Mouse (Mus musculus): ENCODE measurements around the gene Trib2. TPM values are rescaled to one million over a fixed set of nuclear protein-coding genes. Genes with fewer than 3 reads are reported as not detected.

Gene Trib2
- polyA plus RNA-seq, 1 experiment from 2014 or later, result 136 TPM

DNA sequence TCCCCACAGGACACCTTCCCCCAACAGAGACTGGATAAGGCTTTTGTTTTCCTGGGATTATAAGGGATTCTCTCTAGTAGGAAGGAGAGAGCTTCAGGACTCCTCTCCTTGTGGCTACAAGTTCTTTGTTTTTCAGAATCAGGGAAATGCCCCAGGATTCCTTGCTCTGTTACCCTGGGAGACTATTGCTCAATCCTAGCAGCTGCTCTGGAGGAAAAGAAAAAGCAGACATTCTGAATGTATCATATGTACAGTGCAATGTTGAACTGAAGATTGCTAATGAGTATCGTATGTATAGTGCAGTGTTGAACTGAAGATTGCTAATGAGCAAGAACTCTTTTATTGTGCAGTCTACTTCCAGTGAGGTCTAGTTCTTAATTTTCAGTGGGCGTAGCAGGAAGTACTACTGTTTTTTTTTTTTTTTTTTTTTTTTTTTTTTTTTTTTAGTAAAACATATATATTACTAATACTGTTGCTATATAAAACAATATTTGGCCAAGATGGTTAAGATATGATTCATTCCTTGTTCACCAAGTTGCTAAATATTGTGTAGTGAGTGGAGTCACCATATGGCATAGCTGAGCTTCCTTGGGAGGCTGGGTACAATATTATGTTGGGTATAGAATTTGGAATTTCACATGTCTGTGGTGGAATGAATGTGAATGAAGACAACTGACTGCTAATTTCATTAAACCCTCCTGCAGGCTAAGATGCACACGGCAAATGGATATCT lies 15.4 kb upstream of the Trib2 start:
- no peaks in the 10 kb centered on the region for H3K36me3 ChIP-seq
- WGBS, result 86% methylated on average over 3 of the region's 3 CpGs

DNA sequence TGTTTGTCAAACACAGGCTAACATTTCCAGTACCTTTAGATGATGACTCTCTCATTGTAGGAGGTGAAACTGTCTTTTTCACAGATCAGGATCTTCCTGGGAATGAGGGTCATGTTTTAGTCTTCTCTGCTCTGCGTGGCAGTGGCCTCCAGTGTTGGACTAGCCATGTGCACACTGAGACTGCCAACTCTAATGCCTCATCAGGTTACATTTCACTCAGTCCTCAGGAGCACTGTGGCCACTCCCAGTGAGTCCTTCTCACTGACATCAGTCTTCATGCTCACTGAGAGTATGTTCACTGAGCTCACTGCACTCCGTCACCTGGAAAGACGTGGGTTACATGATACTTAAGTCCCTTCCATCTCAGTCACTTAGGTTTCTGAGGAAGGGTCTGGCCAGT lies 14.0 kb upstream of the Trib2 start:
- WGBS, result 89% methylated on average over 3 of the region's 3 CpGs
- Histone ChIP-seq H3K9ac (no peak overlapping the region), H3K9me3 (no peaks in the 10 kb centered on the region), H3K4me2 (no peak overlapping the region), H3K27ac (replicated peaks) (no peak overlapping the region), H3K4me3 (no peak overlapping the region), H3K36me3 (no peaks in the 10 kb centered on the region), H3K27me3 (no peaks in the 10 kb centered on the region), H3K4me1 (replicated peaks) (no peaks in the 10 kb centered on the region)
- ATAC-seq (ENCODE audit: low FRiP score, low read depth), result no peak

More for the DNA sequence above, 15.4 kb upstream of the Trib2 start:
- H3K4me3 ChIP-seq, result no peak overlapping the region
- no peaks in the 10 kb centered on the region for H3K4me1 ChIP-seq (replicated peaks)
- no peaks in the 10 kb centered on the region for H3K27me3 ChIP-seq
- no peak for ATAC-seq (ENCODE audit: low FRiP score, low read depth)
- no peaks in the 10 kb centered on the region for H3K9me3 ChIP-seq
- H3K9ac ChIP-seq, result no peak overlapping the region
- H3K4me2 ChIP-seq, result no peak overlapping the region
- no peak overlapping the region for H3K27ac ChIP-seq (replicated peaks)

DNA sequence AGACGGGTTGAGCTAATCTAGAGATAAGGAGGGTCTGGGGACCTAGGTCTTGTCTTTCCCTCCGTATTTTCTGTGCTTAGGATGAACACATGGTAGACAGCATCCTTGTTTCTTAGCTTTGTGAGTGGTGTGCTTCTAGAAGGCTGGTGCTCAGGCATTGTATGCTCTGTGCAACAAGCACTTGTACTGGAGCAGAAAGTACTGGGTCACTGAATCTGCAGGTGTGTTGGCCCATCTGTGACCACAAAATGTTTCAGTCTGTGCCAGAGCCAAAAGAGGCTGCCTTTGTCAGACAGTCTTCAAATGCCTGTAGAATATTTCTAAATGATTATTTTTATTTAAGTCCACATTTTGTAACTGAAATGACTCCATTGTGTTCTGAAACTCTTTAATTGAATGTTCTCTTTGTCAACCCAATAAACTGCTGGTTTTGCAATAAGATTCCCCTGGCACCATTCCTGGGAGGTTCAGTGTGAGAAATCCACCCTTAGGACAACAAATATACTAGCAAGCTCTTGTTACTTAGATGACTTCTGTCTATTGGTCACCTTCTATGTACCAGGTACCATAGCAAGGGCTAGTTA lies 12.2 kb upstream of the Trib2 start:
- 72% methylated on average over 2 of the region's 2 CpGs for WGBS
- Histone ChIP-seq H3K36me3 (no peaks in the 10 kb centered on the region), H3K27ac (replicated peaks) (no peak overlapping the region), H3K4me3 (no peak overlapping the region), H3K9me3 (no peaks in the 10 kb centered on the region), H3K4me2 (no peak overlapping the region), H3K27me3 (no peaks in the 10 kb centered on the region), H3K9ac (no peak overlapping the region), H3K4me1 (replicated peaks) (no peaks in the 10 kb centered on the region)
- ATAC-seq (ENCODE audit: low FRiP score, low read depth), result no peak

DNA sequence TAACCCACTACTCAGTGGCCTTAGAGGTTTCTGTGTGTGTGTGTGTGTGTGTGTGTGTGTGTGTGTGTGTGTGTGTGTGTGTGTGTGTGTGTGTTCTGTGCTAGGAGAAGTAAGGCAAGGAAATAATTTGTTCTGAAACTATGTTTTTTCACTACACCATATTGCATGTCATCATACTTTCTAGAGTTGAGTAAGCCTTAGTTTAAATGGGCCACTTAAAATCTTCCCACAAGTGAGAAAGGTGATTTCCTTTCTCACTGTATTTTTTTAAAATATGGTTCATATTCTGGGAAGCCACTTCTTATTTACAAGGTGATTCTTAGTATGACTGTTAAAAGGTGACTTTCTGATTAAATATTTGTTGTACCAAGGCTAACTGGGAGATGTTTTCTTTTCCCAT lies 4.3 kb upstream of the Trib2 start:
- Histone ChIP-seq H3K4me2 (no peak overlapping the region), H3K4me3 (no peak overlapping the region), H3K36me3 (no peaks in the 10 kb centered on the region), H3K9ac (no peak overlapping the region), H3K4me1 (replicated peaks) (peaks cover 6% of the 10 kb centered on the region; the same call in 1 of the 2 replicates), H3K9me3 (no peaks in the 10 kb centered on the region), H3K27me3 (no peaks in the 10 kb centered on the region), H3K27ac (replicated peaks) (no peak overlapping the region)
- no peak for ATAC-seq (ENCODE audit: low FRiP score, low read depth)

DNA sequence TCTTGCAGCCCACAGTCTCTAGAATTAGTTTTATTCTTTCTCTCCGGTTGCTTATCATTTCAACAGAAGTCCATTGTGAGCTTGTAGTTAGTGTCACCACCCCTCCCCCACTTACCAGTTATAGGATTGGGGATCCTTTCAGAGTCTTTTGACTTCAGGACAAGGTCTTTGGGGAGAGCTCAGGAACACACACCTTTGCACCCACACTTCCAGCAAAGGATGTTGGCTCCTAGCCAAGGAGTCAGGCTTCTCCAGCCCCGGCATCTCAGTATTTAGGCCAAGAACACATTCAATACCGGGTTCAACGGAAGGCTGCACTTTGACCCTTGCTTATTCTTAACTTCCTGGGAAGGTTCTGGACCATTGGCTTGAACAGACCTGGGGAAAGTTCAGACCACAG lies 643 bp upstream of the Trib2 start:
- peak overlapping the region; percentile 97 for H3K4me3 ChIP-seq
- whole genome bisulfite sequencing, result 24% methylated on average over 4 of the region's 4 CpGs
- no peak for ATAC-seq (ENCODE audit: low FRiP score, low read depth)
- H3K9me3 ChIP-seq, result no peaks in the 10 kb centered on the region
- no peaks in the 10 kb centered on the region for H3K27me3 ChIP-seq
- peak overlapping the region; percentile 100 for H3K9ac ChIP-seq
- no peaks in the 10 kb centered on the region for H3K36me3 ChIP-seq
- H3K27ac ChIP-seq (replicated peaks), result peak overlapping the region; percentile 99
- peaks cover 6% of the 10 kb centered on the region; the same call in 1 of the 2 replicates for H3K4me1 ChIP-seq (replicated peaks)
- peak overlapping the region; percentile 61 for H3K4me2 ChIP-seq

DNA sequence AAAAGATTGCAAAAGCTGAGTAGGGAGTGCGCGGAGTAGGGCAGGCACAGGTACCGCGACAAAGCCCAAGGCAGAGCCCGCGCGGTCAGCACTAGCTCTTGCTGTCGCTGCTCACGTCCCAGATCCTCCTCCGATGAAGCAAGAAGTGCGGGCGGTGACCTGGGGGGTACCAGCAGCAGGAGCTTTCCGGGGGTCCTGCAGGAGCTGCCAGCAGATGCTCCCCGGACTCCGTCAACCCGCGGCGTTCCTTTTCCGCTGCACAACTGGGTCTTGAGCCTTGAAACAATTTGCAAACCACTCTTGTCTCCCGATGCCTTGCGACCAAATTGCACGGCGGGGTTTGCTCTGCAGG lies 492 bp downstream of the Trib2 start:
- no peaks in the 10 kb centered on the region for H3K27me3 ChIP-seq
- H3K9me3 ChIP-seq, result no peaks in the 10 kb centered on the region
- peak; percentile 20 for ATAC-seq (ENCODE audit: low FRiP score, low read depth)
- peak overlapping the region; percentile 99 for H3K27ac ChIP-seq (replicated peaks)
- H3K36me3 ChIP-seq, result no peaks in the 10 kb centered on the region
- peaks cover 9% of the 10 kb centered on the region for H3K4me1 ChIP-seq (replicated peaks)
- H3K9ac ChIP-seq, result peak overlapping the region; percentile 100
- H3K4me3 ChIP-seq, result peak overlapping the region; percentile 97
- under 1% methylated on average over 23 of the region's 23 CpGs for WGBS
- H3K4me2 ChIP-seq, result peak overlapping the region; percentile 61

DNA sequence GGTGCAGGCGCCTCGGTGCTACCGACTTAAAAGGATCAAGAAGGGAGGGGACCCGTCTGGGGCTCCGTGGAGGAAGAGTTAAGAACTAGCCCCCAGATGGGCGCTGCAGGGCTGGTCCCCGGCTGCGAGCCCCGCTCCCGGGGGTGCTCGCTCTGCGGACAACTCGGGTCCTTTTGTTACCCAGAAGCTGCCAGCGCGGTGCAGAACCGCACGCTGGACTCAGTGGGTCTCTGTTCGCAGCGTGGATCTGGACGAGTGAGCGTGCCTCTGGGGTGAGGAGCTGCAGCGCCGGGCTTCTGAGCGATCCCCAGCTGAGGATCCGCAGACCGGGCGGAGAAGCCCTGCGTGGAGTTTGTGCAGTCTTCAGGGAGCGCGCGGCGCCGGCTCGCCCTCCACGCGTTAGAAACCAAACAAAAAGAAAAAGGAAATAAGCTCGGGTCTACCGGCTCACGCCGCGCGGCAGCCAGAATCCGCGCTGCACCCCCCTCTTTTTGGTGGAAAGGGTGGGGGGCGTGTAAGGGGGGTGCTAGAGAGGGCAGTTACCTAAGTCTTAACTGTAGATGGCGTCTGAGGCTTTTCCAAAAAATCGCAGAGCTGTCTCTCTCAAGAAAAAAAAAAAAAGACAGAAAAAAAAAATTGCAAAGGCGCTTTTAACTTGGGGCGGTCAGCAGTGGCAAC lies 1.0 kb downstream of the Trib2 start:
- Histone ChIP-seq H3K4me1 (replicated peaks) (peaks cover 14% of the 10 kb centered on the region), H3K36me3 (no peaks in the 10 kb centered on the region), H3K9ac (peak overlapping the region; percentile 100), H3K4me2 (peak overlapping the region; percentile 61), H3K27ac (replicated peaks) (peak overlapping the region; percentile 99), H3K9me3 (no peaks in the 10 kb centered on the region), H3K4me3 (peak overlapping the region; percentile 97), H3K27me3 (no peaks in the 10 kb centered on the region)
- under 1% methylated on average over 49 of the region's 49 CpGs for WGBS
- peak; percentile 69 for ATAC-seq (ENCODE audit: low FRiP score, low read depth)

DNA sequence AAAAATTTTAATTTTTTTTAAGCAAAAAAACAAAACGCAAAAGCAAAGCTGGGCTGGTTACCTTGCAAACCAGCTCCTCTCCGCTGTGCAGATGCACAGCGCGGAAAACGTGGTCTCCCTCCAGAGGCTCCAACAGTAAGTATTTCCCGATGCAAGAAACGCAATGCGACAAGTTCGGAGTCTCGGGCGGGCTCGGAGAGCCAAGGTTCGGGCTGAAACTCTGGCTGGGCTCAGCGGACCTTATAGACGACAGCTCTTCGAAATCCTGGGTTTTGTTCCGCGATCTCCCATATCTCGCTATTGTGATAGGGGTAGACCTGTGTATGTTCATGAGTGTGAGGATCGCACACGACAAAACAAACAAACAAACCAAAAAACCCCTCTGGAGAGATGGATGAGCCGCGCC lies 1.5 kb downstream of the Trib2 start:
- peaks cover 18% of the 10 kb centered on the region for H3K4me1 ChIP-seq (replicated peaks)
- peak overlapping the region; percentile 61 for H3K4me2 ChIP-seq
- H3K27ac ChIP-seq (replicated peaks), result peak overlapping the region; percentile 99
- no peaks in the 10 kb centered on the region for H3K9me3 ChIP-seq
- no peaks in the 10 kb centered on the region for H3K36me3 ChIP-seq
- under 1% methylated on average over 23 of the region's 23 CpGs for WGBS
- peak overlapping the region; percentile 100 for H3K9ac ChIP-seq
- peak; percentile 0; the same call in 1 of the 2 replicates for ATAC-seq (ENCODE audit: low FRiP score, low read depth)
- H3K4me3 ChIP-seq, result peak overlapping the region; percentile 97
- no peaks in the 10 kb centered on the region for H3K27me3 ChIP-seq

DNA sequence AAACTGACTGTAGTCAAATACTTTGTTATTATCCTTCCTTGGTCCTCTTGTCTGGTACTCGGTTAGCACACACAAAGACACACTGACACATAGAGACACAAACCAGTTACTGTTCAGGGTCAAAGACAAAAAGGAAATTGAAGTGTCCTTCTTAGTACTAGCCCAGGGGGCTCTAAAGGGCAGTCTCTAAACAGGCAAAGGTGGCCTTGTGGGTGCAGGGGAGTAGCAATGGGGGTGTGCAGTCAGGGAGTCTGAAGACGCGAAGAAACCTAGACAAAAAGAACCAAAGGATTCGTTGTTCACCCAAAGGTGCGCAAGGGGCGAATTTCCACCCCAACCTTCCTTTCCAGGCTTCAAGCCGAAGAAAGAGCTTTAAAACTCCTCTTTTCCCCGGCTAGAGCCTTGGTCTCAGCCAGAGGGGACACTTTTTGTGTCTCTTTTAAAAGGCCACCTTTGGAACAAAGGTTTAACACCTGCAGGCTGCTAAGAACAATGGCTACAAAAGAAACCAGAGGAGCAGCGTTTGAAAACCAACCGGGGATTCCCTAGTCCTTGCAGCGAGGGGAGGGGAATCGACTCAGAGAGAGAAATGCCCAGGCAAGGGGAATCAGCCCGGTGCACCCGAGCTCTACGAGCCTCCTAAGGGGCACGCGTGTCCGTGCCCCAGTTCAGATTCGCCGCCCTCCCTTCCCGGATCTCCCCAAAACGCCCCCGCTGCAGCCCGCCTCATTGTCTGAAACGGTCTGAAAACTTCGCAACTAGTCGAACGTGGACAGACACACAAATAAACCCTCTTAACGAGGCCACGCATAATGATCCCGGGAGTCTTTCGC lies 2.3 kb downstream of the Trib2 start:
- Histone ChIP-seq H3K4me1 (replicated peaks) (peaks cover 26% of the 10 kb centered on the region), H3K4me2 (peak overlapping the region; percentile 61), H3K27ac (replicated peaks) (peak overlapping the region; percentile 99), H3K9me3 (no peaks in the 10 kb centered on the region), H3K36me3 (no peaks in the 10 kb centered on the region), H3K9ac (peak overlapping the region; percentile 100), H3K4me3 (peak overlapping the region; percentile 97), H3K27me3 (no peaks in the 10 kb centered on the region)
- WGBS, result 0% methylated on average over 32 of the region's 32 CpGs
- ATAC-seq (ENCODE audit: low FRiP score, low read depth), result no peak

DNA sequence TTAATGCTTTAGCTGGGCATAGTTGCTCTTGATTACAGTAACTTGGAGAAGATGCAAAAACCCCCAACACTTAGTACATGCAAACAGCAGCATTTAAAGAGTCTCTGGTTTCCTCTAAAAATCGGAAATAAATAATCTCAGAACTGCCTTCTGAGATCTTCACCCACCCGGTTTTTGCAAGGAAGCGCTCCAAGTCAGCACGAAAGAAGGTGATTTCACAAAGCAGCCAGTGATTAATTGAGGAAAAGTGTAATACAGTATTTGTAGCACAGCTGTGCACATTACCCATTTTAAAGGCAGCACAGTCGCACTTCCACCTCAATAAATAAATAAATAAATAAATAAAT lies 2.9 kb downstream of the Trib2 start:
- ATAC-seq (ENCODE audit: low FRiP score, low read depth), result no peak
- no peaks in the 10 kb centered on the region for H3K9me3 ChIP-seq
- H3K9ac ChIP-seq, result peak overlapping the region; percentile 100
- H3K27me3 ChIP-seq, result no peaks in the 10 kb centered on the region
- H3K4me3 ChIP-seq, result peak overlapping the region; percentile 97
- H3K4me1 ChIP-seq (replicated peaks), result peaks cover 32% of the 10 kb centered on the region
- H3K36me3 ChIP-seq, result no peaks in the 10 kb centered on the region
- 2% methylated on average over 5 of the region's 5 CpGs for WGBS
- H3K4me2 ChIP-seq, result peak overlapping the region; percentile 61
- peak overlapping the region; percentile 99 for H3K27ac ChIP-seq (replicated peaks)

DNA sequence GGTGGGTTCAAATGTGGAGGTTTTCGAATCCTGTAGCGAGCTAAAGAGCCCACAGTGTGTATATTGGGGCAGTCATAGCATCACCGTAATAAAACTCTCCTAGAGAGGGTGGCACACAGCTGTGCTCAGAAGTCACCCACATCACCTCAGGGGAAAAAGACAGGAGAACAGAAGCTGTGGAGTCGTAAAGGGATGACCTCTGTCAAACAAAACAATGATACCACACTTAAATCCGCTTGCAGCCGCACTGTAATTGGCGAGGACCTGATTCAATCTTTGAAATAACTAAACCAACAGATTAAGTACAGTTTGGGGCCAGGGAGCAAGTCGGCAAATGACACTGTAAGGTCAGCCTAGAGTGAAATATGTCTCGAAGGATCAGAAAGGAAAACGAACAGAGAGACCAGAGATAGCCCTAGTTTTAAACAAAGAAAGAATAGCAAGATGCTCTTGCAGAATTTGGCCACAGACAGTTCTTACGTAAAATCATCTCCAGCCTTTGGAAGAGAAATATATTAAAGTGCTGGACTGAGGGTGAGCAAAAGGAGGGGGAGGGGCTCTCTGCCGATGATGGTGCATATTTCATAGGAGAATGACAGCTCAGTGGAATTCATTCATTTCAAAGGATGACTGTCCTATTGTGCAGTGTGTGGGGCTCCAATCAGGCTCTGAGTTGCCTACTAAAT lies 3.4 kb downstream of the Trib2 start:
- H3K9ac ChIP-seq, result peak overlapping the region; percentile 100
- H3K4me3 ChIP-seq, result peak overlapping the region; percentile 97
- ATAC-seq (ENCODE audit: low FRiP score, low read depth), result 0 out of 2 replicates have a peak, but pooled peaks have one; percentile 2
- H3K4me2 ChIP-seq, result peak overlapping the region; percentile 61
- H3K27me3 ChIP-seq, result no peaks in the 10 kb centered on the region
- peaks cover 5% of the 10 kb centered on the region for H3K36me3 ChIP-seq
- no peaks in the 10 kb centered on the region for H3K9me3 ChIP-seq
- peak overlapping the region; percentile 99 for H3K27ac ChIP-seq (replicated peaks)
- peaks cover 37% of the 10 kb centered on the region for H3K4me1 ChIP-seq (replicated peaks)
- WGBS, result 6% methylated on average over 12 of the region's 12 CpGs
